Comparison of ENCODE assay signal across 14 mouse cellular contexts in genomic region chr9:41136691-41137467, GRCm38 (mm10). TPM values are rescaled to one million over a fixed set of nuclear protein-coding genes. Genes with fewer than 3 reads are reported as not detected.
DNase-seq lines count a peak whose midpoint lies in the region; ATAC-seq lines count a peak whose summit lies in the region.
"Had no signal": no experiment of that assay in that cellular context is flagged by ENCODE, and none has a peak within 500 bp of the region (broad histone marks: within the 10 kb centered on the region; RNA-seq: fewer than 3 reads in every experiment).

No protein-coding gene starts in this region.

- ATAC-seq in heart, embryonic 11.5 days (replicated peaks; ENCODE audit: insufficient number of reproducible peaks, low FRiP score, low TSS enrichment) = no peak
- ATAC-seq in neutrophil, adult 5-6 weeks (ENCODE audit: extremely low read depth, insufficient number of reproducible peaks, low FRiP score, poor library complexity, severe bottlenecking) = peak; percentile 64

- H3K4me1 ChIP-seq in heart, embryonic 11.5 days (ENCODE audit: control insufficient read depth, insufficient read depth, low read length) = peaks cover 22% of the 10 kb centered on the region
- H3K4me1 ChIP-seq: embryonic facial prominence, embryonic 12.5 days; midbrain, embryonic 12.5 days had no signal

- 61% methylated on average over 7 of the region's 7 CpGs for whole genome bisulfite sequencing in heart, embryonic 11.5 days (ENCODE audit: insufficient replicate concordance)

- no peak overlapping the region for H3K27ac ChIP-seq in heart, embryonic 11.5 days (ENCODE audit: low read depth, low read length)
- H3K27ac ChIP-seq: embryonic facial prominence, embryonic 12.5 days; midbrain, embryonic 12.5 days had no signal

- no peak overlapping the region for H3K4me3 ChIP-seq in heart, embryonic 11.5 days (ENCODE audit: low read depth, low read length)
- H3K4me3 ChIP-seq: embryonic facial prominence, embryonic 12.5 days; midbrain, embryonic 12.5 days had no signal

- no peak overlapping the region for H3K9ac ChIP-seq in heart, embryonic 11.5 days (ENCODE audit: low read depth, low read length)
- H3K9ac ChIP-seq: embryonic facial prominence, embryonic 12.5 days; midbrain, embryonic 12.5 days had no signal

- no peaks in the 10 kb centered on the region for H3K27me3 ChIP-seq in heart, embryonic 11.5 days (ENCODE audit: control insufficient read depth, insufficient read depth, low read length)
- H3K27me3 ChIP-seq: embryonic facial prominence, embryonic 12.5 days; midbrain, embryonic 12.5 days had no signal

- intact Hi-C loops in heart, postnatal 10 days (cut with DNase I) = no loop called here

- peak; percentile 94 for DNase-seq in heart, adult 11 months
- DNase-seq in right cerebral cortex, adult 2 months (ENCODE audit: low spot score in 2 of 2) = peak; percentile 44 to 66
- no peak for DNase-seq in right cerebral cortex, postnatal 14 days
- DNase-seq in heart, postnatal 10 days = peak; percentile 43 to 56
- DNase-seq in cerebellum, adult 8-10 months = no peak
- DNase-seq in embryo, embryonic 10 days (ENCODE audit: low spot score) = no peak
- DNase-seq: adrenal gland, postnatal 25 days; gastrocnemius, postnatal 36 days; kidney, adult 2 months; retina, postnatal 1 day had no signal

- H3K9me3 ChIP-seq in heart, embryonic 11.5 days (replicated peaks; ENCODE audit: control insufficient read depth, low read length) = no peaks in the 10 kb centered on the region
- H3K9me3 ChIP-seq: embryonic facial prominence, embryonic 12.5 days; midbrain, embryonic 12.5 days had no signal

- H3K36me3 ChIP-seq in heart, embryonic 11.5 days (ENCODE audit: control insufficient read depth, insufficient read depth, low read length) = no peaks in the 10 kb centered on the region
- H3K36me3 ChIP-seq: embryonic facial prominence, embryonic 12.5 days; midbrain, embryonic 12.5 days had no signal

- no peak overlapping the region for H3K4me2 ChIP-seq in heart, embryonic 11.5 days
- H3K4me2 ChIP-seq: embryonic facial prominence, embryonic 12.5 days; midbrain, embryonic 12.5 days had no signal

RNA-seq across cellular contexts. Expression of gene Ubash3b, which starts 24.6 kb away (rescaled TPM):
- 15.2 and 15.7 TPM in 2 replicates for polyA plus RNA-seq in heart, embryonic 11.5 days (2014; fragmentation: Nextera tagmentation; extraction: Ambion mirVana)
- 1 to 10 TPM; 2.9 to 3.7 TPM for total RNA-seq in heart, postnatal 10 days (2021)
- total RNA-seq in neutrophil, adult 5-6 weeks (2017) = 7.1 and 9.1 TPM in 2 replicates

Comparison
In these comparisons a context has a peak if more than half of its experiments do, and no peak if none do; other contexts are left out.
1. DNase-seq: peak in heart, adult 11 months (single experiment), right cerebral cortex, adult 2 months (2 of 2) and heart, postnatal 10 days (2 of 2); none in right cerebral cortex, postnatal 14 days (single experiment), cerebellum, adult 8-10 months (single experiment) and embryo, embryonic 10 days (single experiment).